ENCODE assay signal across 23 mouse cellular contexts in the genomic region with DNA sequence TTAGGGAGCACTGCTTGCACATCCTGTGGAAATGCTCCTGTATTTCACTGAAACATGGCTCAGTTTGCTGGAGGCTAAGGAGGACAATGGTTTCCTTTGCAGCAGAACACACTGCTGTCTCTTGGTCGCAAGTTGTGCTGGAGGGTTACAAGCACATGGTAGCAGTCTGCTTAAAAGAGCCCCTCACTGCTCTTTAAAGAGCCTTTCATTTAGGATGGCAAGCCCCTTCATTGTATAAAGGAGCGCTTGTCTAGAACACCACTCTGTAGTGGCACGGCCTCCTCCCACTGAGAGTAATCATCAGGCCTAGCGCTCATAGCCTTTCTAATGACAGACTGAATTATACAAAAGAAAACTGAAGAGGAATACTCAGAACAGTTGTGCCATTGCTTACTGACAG.
DNase-seq lines count a peak whose midpoint lies in the region; ATAC-seq and TF ChIP-seq lines count a peak whose summit lies in the region.
"Had no signal": no experiment of that assay in that cellular context is flagged by ENCODE, and none has a peak within 500 bp of the region (broad histone marks: within the 10 kb centered on the region; RNA-seq: fewer than 3 reads in every experiment).

No protein-coding gene starts in this region.

- TF ChIP-seq CTCF in heart, adult 2 months (IDR thresholded peaks at IDR 0.05) = no peak
- no peak for TF ChIP-seq CTCF in hindbrain, postnatal 0 days (IDR thresholded peaks at IDR 0.05; ENCODE audit: low read depth)
- TF ChIP-seq CTCF in forebrain, postnatal 0 days (IDR thresholded peaks at IDR 0.05; ENCODE audit: low read depth) = no peak

- intact Hi-C loops in heart, adult 2 months (cut with DNase I) = no loop called here

- H3K79me2 ChIP-seq in heart, adult 2 months (replicated peaks; ENCODE audit: control insufficient read depth, insufficient read depth, low read length) = peaks cover 1% of the 10 kb centered on the region; the same call in 1 of the 2 replicates

- peaks cover 15% of the 10 kb centered on the region for H3K4me1 ChIP-seq in heart, adult 2 months (ENCODE audit: control insufficient read depth, insufficient read depth, low read length)
- no peaks in the 10 kb centered on the region for H3K4me1 ChIP-seq in heart, embryonic 11.5 days (ENCODE audit: control insufficient read depth, insufficient read depth, low read length)
- H3K4me1 ChIP-seq in hindbrain, postnatal 0 days (ENCODE audit: insufficient read depth, low read length) = no peaks in the 10 kb centered on the region
- H3K4me1 ChIP-seq in hindbrain, embryonic 14.5 days (replicated peaks; ENCODE audit: control insufficient read depth, insufficient read depth, low read length) = no peaks in the 10 kb centered on the region
- H3K4me1 ChIP-seq in forebrain, postnatal 0 days (ENCODE audit: insufficient read depth) = no peaks in the 10 kb centered on the region
- no peaks in the 10 kb centered on the region for H3K4me1 ChIP-seq in midbrain, embryonic 16.5 days (ENCODE audit: control insufficient read depth, insufficient read depth, low read length)
- H3K4me1 ChIP-seq: liver, embryonic 12.5 days; midbrain, embryonic 12.5 days had no signal

- no peaks in the 10 kb centered on the region for H3K27me3 ChIP-seq in heart, adult 2 months (ENCODE audit: control insufficient read depth, insufficient read depth, low read length)
- H3K27me3 ChIP-seq in heart, embryonic 11.5 days (ENCODE audit: control insufficient read depth, insufficient read depth, low read length) = no peaks in the 10 kb centered on the region
- no peaks in the 10 kb centered on the region for H3K27me3 ChIP-seq in hindbrain, postnatal 0 days (ENCODE audit: insufficient read depth, low read length)
- no peaks in the 10 kb centered on the region for H3K27me3 ChIP-seq in hindbrain, embryonic 14.5 days (ENCODE audit: control insufficient read depth, insufficient read depth, low read length)
- H3K27me3 ChIP-seq in forebrain, postnatal 0 days (ENCODE audit: insufficient read depth, low read length) = no peaks in the 10 kb centered on the region
- H3K27me3 ChIP-seq in midbrain, embryonic 16.5 days (ENCODE audit: control insufficient read depth, insufficient read depth, low read depth, low read length) = no peaks in the 10 kb centered on the region
- H3K27me3 ChIP-seq: liver, embryonic 12.5 days; midbrain, embryonic 12.5 days had no signal

- H3K4me2 ChIP-seq in heart, embryonic 11.5 days = no peak overlapping the region
- H3K4me2 ChIP-seq in hindbrain, postnatal 0 days (ENCODE audit: low read depth, low read length) = no peak overlapping the region
- no peak overlapping the region for H3K4me2 ChIP-seq in hindbrain, embryonic 14.5 days (replicated peaks)
- no peak overlapping the region for H3K4me2 ChIP-seq in forebrain, postnatal 0 days (ENCODE audit: low read depth)
- no peak overlapping the region for H3K4me2 ChIP-seq in midbrain, embryonic 16.5 days (ENCODE audit: low read length)
- H3K4me2 ChIP-seq: liver, embryonic 12.5 days; lung, embryonic 14.5 days; midbrain, embryonic 12.5 days had no signal

- ATAC-seq in heart, embryonic 11.5 days (replicated peaks; ENCODE audit: insufficient number of reproducible peaks, low FRiP score, low TSS enrichment) = no peak
- peak; percentile 55 for ATAC-seq in hindbrain, postnatal 0 days
- ATAC-seq in hindbrain, embryonic 14.5 days (ENCODE audit: low FRiP score) = no peak
- ATAC-seq in forebrain, postnatal 0 days = peak; percentile 30; the same call in 1 of the 2 replicates
- ATAC-seq in midbrain, embryonic 16.5 days = no peak
- ATAC-seq: CD4-positive, CD25-positive, alpha-beta regulatory T cell, adult 4 months; liver, embryonic 12.5 days had no signal

- TF ChIP-seq POLR2A in heart, adult 2 months (IDR thresholded peaks at IDR 0.05; ENCODE audit: insufficient read depth, low read depth, low read length) = no peak

- H3K9me3 ChIP-seq in heart, embryonic 11.5 days (replicated peaks; ENCODE audit: control insufficient read depth, low read length) = no peaks in the 10 kb centered on the region
- no peaks in the 10 kb centered on the region for H3K9me3 ChIP-seq in hindbrain, postnatal 0 days (ENCODE audit: low read length)
- H3K9me3 ChIP-seq in hindbrain, embryonic 14.5 days (ENCODE audit: control insufficient read depth, low read length) = no peaks in the 10 kb centered on the region
- H3K9me3 ChIP-seq in forebrain, postnatal 0 days (ENCODE audit: low read length) = no peaks in the 10 kb centered on the region
- no peaks in the 10 kb centered on the region for H3K9me3 ChIP-seq in midbrain, embryonic 16.5 days (replicated peaks; ENCODE audit: control insufficient read depth, low read length, poor library complexity, severe bottlenecking)
- H3K9me3 ChIP-seq: G1E; liver, embryonic 12.5 days; midbrain, embryonic 12.5 days had no signal

- H3K4me3 ChIP-seq in heart, adult 2 months = no peak overlapping the region
- no peak overlapping the region for H3K4me3 ChIP-seq in heart, embryonic 11.5 days (ENCODE audit: low read depth, low read length)
- no peak overlapping the region for H3K4me3 ChIP-seq in hindbrain, postnatal 0 days (ENCODE audit: low read length)
- H3K4me3 ChIP-seq in hindbrain, embryonic 14.5 days (replicated peaks; ENCODE audit: low read length) = no peak overlapping the region
- no peak overlapping the region for H3K4me3 ChIP-seq in forebrain, postnatal 0 days (ENCODE audit: low read depth, low read length)
- no peak overlapping the region for H3K4me3 ChIP-seq in midbrain, embryonic 16.5 days (ENCODE audit: low read depth, low read length)
- H3K4me3 ChIP-seq: liver, embryonic 12.5 days; midbrain, embryonic 12.5 days; myocyte had no signal

- H3K27ac ChIP-seq in heart, adult 2 months = peak overlapping the region; percentile 66
- no peak overlapping the region for H3K27ac ChIP-seq in heart, embryonic 11.5 days (ENCODE audit: low read depth, low read length)
- H3K27ac ChIP-seq in hindbrain, postnatal 0 days = no peak overlapping the region
- H3K27ac ChIP-seq in hindbrain, embryonic 14.5 days = no peak overlapping the region
- no peak overlapping the region for H3K27ac ChIP-seq in forebrain, postnatal 0 days (ENCODE audit: low read depth, low read length)
- H3K27ac ChIP-seq in midbrain, embryonic 16.5 days (ENCODE audit: low read length) = no peak overlapping the region
- H3K27ac ChIP-seq: liver, embryonic 12.5 days; macrophage; midbrain, embryonic 12.5 days had no signal

- no peak for TF ChIP-seq EP300 in heart, adult 2 months (IDR thresholded peaks at IDR 0.05; ENCODE audit: insufficient read depth, low read depth, low read length)

- peaks cover 39% of the 10 kb centered on the region for H3K36me3 ChIP-seq in heart, adult 2 months (ENCODE audit: control insufficient read depth, insufficient read depth, low read length)
- H3K36me3 ChIP-seq in heart, embryonic 11.5 days (ENCODE audit: control insufficient read depth, insufficient read depth, low read length) = no peaks in the 10 kb centered on the region
- no peaks in the 10 kb centered on the region for H3K36me3 ChIP-seq in hindbrain, postnatal 0 days (ENCODE audit: insufficient read depth, low read length)
- no peaks in the 10 kb centered on the region for H3K36me3 ChIP-seq in hindbrain, embryonic 14.5 days (replicated peaks; ENCODE audit: control insufficient read depth, insufficient read depth)
- H3K36me3 ChIP-seq in forebrain, postnatal 0 days (ENCODE audit: insufficient read depth) = 0 out of 2 replicates have a peak, but pooled peaks cover 3% of the 10 kb centered on the region
- no peaks in the 10 kb centered on the region for H3K36me3 ChIP-seq in midbrain, embryonic 16.5 days (ENCODE audit: control insufficient read depth, insufficient read depth, low read length)
- H3K36me3 ChIP-seq: G1E; liver, embryonic 12.5 days; midbrain, embryonic 12.5 days had no signal

- DNase-seq in embryo, embryonic 10 days (ENCODE audit: low spot score) = peak; percentile 10
- no peak for DNase-seq in embryo, embryonic 9.5 days (ENCODE audit: extremely low spot score)
- no peak for DNase-seq in heart, adult 2 months
- DNase-seq in hindbrain, postnatal 0 days (ENCODE audit: low spot score) = no peak
- DNase-seq in hindbrain, embryonic 14.5 days (ENCODE audit: low spot score) = no peak
- no peak for DNase-seq in forebrain, postnatal 0 days
- DNase-seq: cerebellum, adult 11 months; cerebellum, postnatal 25 days; gastrocnemius, postnatal 25 days; kidney, adult 11 months; kidney, postnatal 14 days; lung, embryonic 14.5 days; retina, postnatal 1 day; right cerebral cortex, postnatal 4 days; thymus, postnatal 14 days had no signal

- WGBS in heart, adult 2 months = 54% methylated on average over 4 of the region's 4 CpGs
- whole genome bisulfite sequencing in heart, embryonic 11.5 days (ENCODE audit: insufficient replicate concordance) = 76% methylated on average over 4 of the region's 4 CpGs
- WGBS in hindbrain, postnatal 0 days = 58% methylated on average over 4 of the region's 4 CpGs
- WGBS in hindbrain, embryonic 14.5 days = 58% methylated on average over 4 of the region's 4 CpGs
- WGBS in forebrain, postnatal 0 days = 39% methylated on average over 4 of the region's 4 CpGs
- WGBS in midbrain, embryonic 16.5 days = 56% methylated on average over 4 of the region's 4 CpGs

- H3K9ac ChIP-seq in heart, adult 2 months (ENCODE audit: low read depth, low read length) = no peak overlapping the region
- no peak overlapping the region for H3K9ac ChIP-seq in heart, embryonic 11.5 days (ENCODE audit: low read depth, low read length)
- no peak overlapping the region for H3K9ac ChIP-seq in hindbrain, postnatal 0 days (replicated peaks; ENCODE audit: low read length)
- no peak overlapping the region for H3K9ac ChIP-seq in hindbrain, embryonic 14.5 days
- H3K9ac ChIP-seq in forebrain, postnatal 0 days = no peak overlapping the region
- no peak overlapping the region for H3K9ac ChIP-seq in midbrain, embryonic 16.5 days (ENCODE audit: low read depth, low read length)
- H3K9ac ChIP-seq: liver, embryonic 12.5 days; lung, embryonic 14.5 days; midbrain, embryonic 12.5 days had no signal

Comparison
In these comparisons a context has a peak if more than half of its experiments do, and no peak if none do; other contexts are left out.
1. ATAC-seq: peak in hindbrain, postnatal 0 days (single experiment) and forebrain, postnatal 0 days (single experiment); none in heart, embryonic 11.5 days (single experiment), hindbrain, embryonic 14.5 days (single experiment) and midbrain, embryonic 16.5 days (single experiment).